Mouse (Mus musculus) forebrain, embryonic 15.5 days (tissue): ENCODE data around the gene Ndufa3. TPM values are rescaled to one million over a fixed set of nuclear protein-coding genes. Genes with fewer than 3 reads are reported as not detected.
A peak's percentile ranks its signal among the peaks of the same experiment; 100 is the strongest.
"Not testable (repeated sequence)": the region's sequence is repeated elsewhere in the genome, so short reads cannot be mapped to it uniquely, and the experiment has no call there.

Source experiments
- ATAC-seq: fragments of 200-750 bp; cut with Nextera tagmentation; replicated peaks from 2 replicates; pipeline ENCODE4 v1.8.0; 2017; ENCODE audit warnings: mild to moderate bottlenecking, moderate TSS enrichment, moderate library complexity
- H3K27ac ChIP-seq: fragments of 300-500 bp; sonication (generic); replicated peaks from 2 replicates; pipeline ENCODE4 v1.5.1; 2015; ENCODE audit warnings: mild to moderate bottlenecking, inconsistent platforms
- H3K27me3 ChIP-seq: fragments of 300-500 bp; sonication (generic); 2 replicates; pipeline ENCODE4 v1.6.1; 2015; ENCODE audit warnings: inconsistent platforms
- H3K36me3 ChIP-seq: fragments of 300-500 bp; sonication (generic); 2 replicates; pipeline ENCODE4 v1.6.1; 2015; ENCODE audit warnings: mild to moderate bottlenecking, inconsistent platforms
- H3K4me1 ChIP-seq: fragments of 300-500 bp; sonication (generic); 2 replicates; pipeline ENCODE4 v1.6.1; 2015; ENCODE audit warnings: inconsistent platforms
- H3K4me2 ChIP-seq: fragments of 300-500 bp; sonication (generic); replicated peaks from 2 replicates; pipeline ENCODE4 v1.6.1; 2015; ENCODE audit warnings: mild to moderate bottlenecking, inconsistent platforms
- H3K4me3 ChIP-seq: fragments of 300-500 bp; sonication (generic); 2 replicates; pipeline ENCODE4 v1.5.1; 2015; ENCODE audit warnings: mild to moderate bottlenecking, inconsistent platforms
- H3K9ac ChIP-seq: fragments of 300-500 bp; sonication (generic); replicated peaks from 2 replicates; pipeline ENCODE4 v1.6.1; 2015; ENCODE audit warnings: mild to moderate bottlenecking, inconsistent platforms
- H3K9me3 ChIP-seq: fragments of 300-500 bp; sonication (generic); 2 replicates; pipeline ENCODE4 v1.6.1; 2016; ENCODE audit warnings: inconsistent platforms
- WGBS: fragments of 180-500 bp; shearing (Covaris S2); methylation state at CpG from one replicate; pipeline ENCODE4 v1.1.7; 2015; ENCODE audit warnings: mixed read lengths; 5-methylcytosine and 5-hydroxymethylcytosine counted together
- polyA plus RNA-seq: library from polyadenylated mRNA; unstranded; fragments of >200 nt; fragmentation: Nextera tagmentation; extraction: Ambion mirVana; gene quantifications from 2 replicates; pipeline ENCODE4 v1.2.1, GENCODE M21; 2015

The Ndufa3 gene
- polyA plus RNA-seq: 378 and 431 TPM in 2 replicates

DNA sequence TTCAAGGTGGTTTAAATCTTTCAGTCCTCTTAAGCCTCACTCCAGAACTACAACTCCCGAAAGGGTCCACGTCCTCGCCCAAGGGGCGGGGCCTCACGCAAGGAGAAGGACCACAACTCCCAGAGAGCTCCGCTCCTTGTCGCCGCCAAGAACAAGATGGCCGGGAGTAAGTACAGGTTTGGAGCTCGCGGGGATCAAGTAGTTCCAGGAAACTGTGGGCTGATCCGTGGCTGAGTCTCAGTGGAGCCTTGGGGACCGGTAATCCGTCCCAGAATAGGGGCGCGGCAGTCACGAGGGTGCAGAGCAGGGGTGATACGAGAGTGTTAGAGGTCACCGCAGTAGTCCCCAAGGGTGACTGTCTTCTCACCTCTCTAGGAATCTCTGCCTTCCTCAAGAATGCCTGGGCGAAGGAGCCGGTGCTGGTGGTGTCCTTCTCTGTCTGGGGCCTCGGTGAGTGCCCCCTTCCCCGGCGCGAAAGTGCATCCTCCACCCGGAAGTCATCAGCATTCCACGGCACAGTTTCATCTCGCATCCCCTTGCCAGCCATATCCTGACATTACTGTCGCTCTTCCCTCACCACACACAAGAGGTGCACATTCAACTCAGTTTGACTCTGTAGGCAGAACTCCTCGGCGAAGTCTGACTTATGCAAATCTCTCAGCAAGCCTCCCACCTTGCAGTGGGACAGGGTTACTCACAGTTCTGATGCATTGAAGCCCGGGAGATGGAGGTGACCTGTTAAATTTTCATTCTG is at the start of gene Ndufa3:
Ndufa3 (plus strand) TSS at position 132 of the 754 bp plus-strand sequence.
- peak within 1 kb of the TSS; percentile 62 for H3K4me3 ChIP-seq
- peak within 1 kb of the TSS; percentile 74 for H3K9ac ChIP-seq
- under 1% methylated on average over 32 of the region's 32 CpGs for WGBS
- peak; percentile 98 for ATAC-seq
- peaks cover 14% of the 10 kb centered on the region for H3K4me1 ChIP-seq
- H3K36me3 ChIP-seq: peaks cover 15% of the 10 kb centered on the region
- H3K27me3 ChIP-seq: no peaks in the 10 kb centered on the region
- no peaks in the 10 kb centered on the region for H3K9me3 ChIP-seq
- H3K27ac ChIP-seq: peak within 1 kb of the TSS; percentile 50
- peak within 1 kb of the TSS; percentile 73 for H3K4me2 ChIP-seq

DNA sequence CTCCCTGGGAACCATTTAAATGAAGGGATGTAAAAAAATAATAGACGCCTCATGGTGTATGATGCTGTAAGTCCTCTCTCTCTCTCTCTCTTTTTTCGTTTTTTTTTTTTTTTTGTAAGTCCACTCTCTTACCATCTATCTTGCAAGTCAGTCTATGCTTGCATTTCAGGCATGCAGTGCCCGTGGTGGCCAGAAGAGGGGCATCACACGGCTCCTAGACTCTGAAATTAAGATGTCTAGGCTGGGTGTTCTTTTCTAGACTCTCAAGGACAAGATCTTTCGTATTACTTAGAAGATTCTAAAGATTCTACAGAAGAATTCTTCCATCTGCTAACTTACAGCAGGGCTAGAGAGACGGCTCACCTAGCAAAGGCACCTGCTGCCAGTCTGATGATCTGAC is 47.4 kb upstream of the Ndufa3 start:
- H3K4me2 ChIP-seq: no peak overlapping the region
- ATAC-seq: no peak
- no peaks in the 10 kb centered on the region for H3K27me3 ChIP-seq
- WGBS: 74% methylated on average over 6 of the region's 6 CpGs
- no peak overlapping the region for H3K4me3 ChIP-seq
- H3K36me3 ChIP-seq: no peaks in the 10 kb centered on the region
- H3K9ac ChIP-seq: no peak overlapping the region
- H3K4me1 ChIP-seq: no peaks in the 10 kb centered on the region
- H3K27ac ChIP-seq: no peak overlapping the region
- H3K9me3 ChIP-seq: no peaks in the 10 kb centered on the region

GRCm38 (mm10) chr7:3570580-3570979 is 46.6 kb upstream of the Ndufa3 start:
- H3K4me2 ChIP-seq, H3K36me3 ChIP-seq, H3K9me3 ChIP-seq, H3K4me3 ChIP-seq, H3K9ac ChIP-seq, H3K27me3 ChIP-seq, H3K27ac ChIP-seq, H3K4me1 ChIP-seq, ATAC-seq: not testable (repeated sequence)
- WGBS: 91% methylated on average over 3 of the region's 3 CpGs

GRCm38 (mm10) chr7:3571847-3572246 is 45.3 kb upstream of the Ndufa3 start:
- H3K9me3 ChIP-seq: no peaks in the 10 kb centered on the region
- H3K27me3 ChIP-seq: no peaks in the 10 kb centered on the region
- no peak overlapping the region for H3K9ac ChIP-seq
- no peak overlapping the region for H3K4me2 ChIP-seq
- 77% methylated on average over 1 of the region's 1 CpGs for WGBS
- H3K36me3 ChIP-seq: no peaks in the 10 kb centered on the region
- no peak overlapping the region for H3K27ac ChIP-seq
- H3K4me1 ChIP-seq: no peaks in the 10 kb centered on the region
- no peak overlapping the region for H3K4me3 ChIP-seq
- no peak for ATAC-seq

DNA sequence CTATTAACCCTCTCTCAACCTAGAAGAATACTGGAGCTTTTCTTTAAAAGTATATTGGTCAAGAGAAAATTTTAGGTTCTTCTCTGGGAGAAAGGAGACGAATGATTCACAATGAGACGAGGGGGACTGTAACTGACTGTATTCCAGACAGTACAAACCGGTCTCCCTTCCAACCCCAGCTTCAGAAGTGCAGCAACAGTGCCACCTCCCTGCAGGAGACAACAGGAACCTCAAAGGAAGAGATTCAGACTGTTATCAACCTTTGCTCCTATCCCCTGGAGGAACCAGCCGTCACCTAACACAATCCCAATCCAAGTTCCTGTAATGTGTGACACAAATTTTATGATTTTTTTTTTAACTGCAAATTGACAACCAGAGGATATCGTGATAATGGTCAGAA is 43.0 kb upstream of the Ndufa3 start:
- no peak overlapping the region for H3K9ac ChIP-seq
- no peaks in the 10 kb centered on the region for H3K36me3 ChIP-seq
- H3K27me3 ChIP-seq: no peaks in the 10 kb centered on the region
- ATAC-seq: no peak
- WGBS: 69% methylated on average over 5 of the region's 5 CpGs
- no peak overlapping the region for H3K27ac ChIP-seq
- H3K4me3 ChIP-seq: no peak overlapping the region
- H3K4me1 ChIP-seq: no peaks in the 10 kb centered on the region
- no peaks in the 10 kb centered on the region for H3K9me3 ChIP-seq
- no peak overlapping the region for H3K4me2 ChIP-seq

GRCm38 (mm10) chr7:3576354-3577124 is 40.6 kb upstream of the Ndufa3 start:
- H3K4me2 ChIP-seq: no peak overlapping the region
- no peaks in the 10 kb centered on the region for H3K9me3 ChIP-seq
- H3K27me3 ChIP-seq: no peaks in the 10 kb centered on the region
- 67% methylated on average over 5 of the region's 5 CpGs for WGBS
- ATAC-seq: no peak
- H3K9ac ChIP-seq: no peak overlapping the region
- H3K27ac ChIP-seq: no peak overlapping the region
- no peaks in the 10 kb centered on the region for H3K4me1 ChIP-seq
- no peak overlapping the region for H3K4me3 ChIP-seq
- no peaks in the 10 kb centered on the region for H3K36me3 ChIP-seq

DNA sequence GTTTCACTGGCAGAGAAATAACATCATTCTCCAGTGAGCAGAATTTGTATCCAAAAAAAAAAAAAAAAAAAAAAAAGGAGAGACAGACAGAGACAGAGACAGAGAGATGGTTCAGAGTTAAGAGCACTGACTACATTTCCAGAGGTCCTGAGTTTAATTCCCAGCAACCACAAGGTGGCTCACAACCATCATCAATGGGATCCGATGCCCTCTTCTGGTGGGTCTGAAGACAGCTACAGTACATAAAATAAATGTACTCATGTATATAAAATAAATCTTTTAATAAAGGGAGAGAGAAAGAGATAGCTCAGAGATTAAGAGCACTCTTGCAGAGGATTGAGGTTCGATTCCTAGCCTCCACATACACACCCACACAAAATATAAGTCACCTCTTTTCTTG is 39.0 kb upstream of the Ndufa3 start:
- Histone ChIP-seq H3K36me3 (no peaks in the 10 kb centered on the region), H3K27ac (no peak overlapping the region), H3K4me1 (no peaks in the 10 kb centered on the region), H3K9me3 (no peaks in the 10 kb centered on the region), H3K4me3 (no peak overlapping the region), H3K4me2 (no peak overlapping the region), H3K27me3 (no peaks in the 10 kb centered on the region), H3K9ac (no peak overlapping the region)
- WGBS: 86% methylated on average over 2 of the region's 2 CpGs
- no peak for ATAC-seq

- Histone ChIP-seq H3K4me3 (no peak overlapping the region), H3K4me1 (no peaks in the 10 kb centered on the region), H3K9me3 (no peaks in the 10 kb centered on the region), H3K36me3 (no peaks in the 10 kb centered on the region), H3K4me2 (no peak overlapping the region), H3K27me3 (no peaks in the 10 kb centered on the region), H3K27ac (no peak overlapping the region), H3K9ac (no peak overlapping the region)
- no peak for ATAC-seq
- 71% methylated on average over 6 of the region's 6 CpGs for WGBS
Measured at GRCm38 (mm10) chr7:3578952-3579546, 38.1 kb upstream of the Ndufa3 start.

DNA sequence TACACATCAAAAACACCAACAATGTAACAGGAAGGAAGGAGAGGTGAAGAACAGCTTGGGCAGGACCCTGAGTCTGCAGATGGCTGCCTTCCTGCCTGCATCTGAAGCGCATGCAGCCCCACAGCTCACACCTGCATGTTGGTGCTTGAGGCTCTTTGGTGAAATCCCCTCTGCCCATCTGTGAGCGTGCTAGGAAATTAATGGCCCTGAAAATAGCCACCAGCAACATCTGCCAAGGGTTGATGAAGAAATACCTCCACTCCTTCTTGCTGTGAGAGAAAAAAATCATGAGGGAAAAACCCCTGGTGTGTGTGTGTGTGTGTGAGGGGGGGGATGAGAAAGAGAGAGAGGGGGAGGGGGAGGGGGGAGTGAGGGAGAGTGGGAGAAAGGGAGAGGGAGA is 37.1 kb upstream of the Ndufa3 start:
- Histone ChIP-seq H3K4me2 (no peak overlapping the region), H3K9ac (no peak overlapping the region), H3K4me3 (no peak overlapping the region), H3K9me3 (no peaks in the 10 kb centered on the region), H3K36me3 (no peaks in the 10 kb centered on the region), H3K27me3 (no peaks in the 10 kb centered on the region), H3K4me1 (no peaks in the 10 kb centered on the region), H3K27ac (no peak overlapping the region)
- WGBS: 67% methylated on average over 2 of the region's 2 CpGs
- no peak for ATAC-seq

- Histone ChIP-seq H3K4me1 (no peaks in the 10 kb centered on the region), H3K4me3 (no peak overlapping the region), H3K36me3 (no peaks in the 10 kb centered on the region), H3K4me2 (no peak overlapping the region), H3K9me3 (no peaks in the 10 kb centered on the region), H3K27me3 (no peaks in the 10 kb centered on the region), H3K9ac (no peak overlapping the region), H3K27ac (no peak overlapping the region)
- no peak for ATAC-seq
- WGBS: 18% methylated on average over 6 of the region's 6 CpGs
Measured at GRCm38 (mm10) chr7:3585763-3586162, 31.4 kb upstream of the Ndufa3 start.

DNA sequence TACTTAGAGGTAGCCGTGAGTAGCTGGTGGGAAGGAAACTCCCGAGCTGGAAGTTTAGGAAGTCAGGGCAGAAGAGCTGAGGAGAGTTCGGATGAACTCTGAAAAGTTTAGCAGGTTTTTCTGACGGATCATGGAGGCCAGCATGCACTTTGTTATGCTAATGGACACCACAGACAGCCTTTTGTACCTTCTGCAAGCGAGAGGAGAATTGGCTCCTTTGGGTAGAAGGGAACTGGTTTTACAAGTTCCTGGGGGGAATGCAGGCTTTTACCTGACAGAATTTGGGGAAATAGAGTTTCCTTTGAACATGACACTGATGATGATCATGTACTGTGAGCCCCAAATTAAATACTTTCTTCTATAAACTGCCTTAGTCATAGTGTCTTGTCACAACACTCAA is 30.9 kb upstream of the Ndufa3 start:
- no peaks in the 10 kb centered on the region for H3K4me1 ChIP-seq
- H3K4me3 ChIP-seq: no peak overlapping the region
- ATAC-seq: no peak
- WGBS: 4% methylated on average over 5 of the region's 5 CpGs
- H3K9me3 ChIP-seq: no peaks in the 10 kb centered on the region
- H3K27ac ChIP-seq: no peak overlapping the region
- no peaks in the 10 kb centered on the region for H3K27me3 ChIP-seq
- no peak overlapping the region for H3K9ac ChIP-seq
- no peak overlapping the region for H3K4me2 ChIP-seq
- no peaks in the 10 kb centered on the region for H3K36me3 ChIP-seq

DNA sequence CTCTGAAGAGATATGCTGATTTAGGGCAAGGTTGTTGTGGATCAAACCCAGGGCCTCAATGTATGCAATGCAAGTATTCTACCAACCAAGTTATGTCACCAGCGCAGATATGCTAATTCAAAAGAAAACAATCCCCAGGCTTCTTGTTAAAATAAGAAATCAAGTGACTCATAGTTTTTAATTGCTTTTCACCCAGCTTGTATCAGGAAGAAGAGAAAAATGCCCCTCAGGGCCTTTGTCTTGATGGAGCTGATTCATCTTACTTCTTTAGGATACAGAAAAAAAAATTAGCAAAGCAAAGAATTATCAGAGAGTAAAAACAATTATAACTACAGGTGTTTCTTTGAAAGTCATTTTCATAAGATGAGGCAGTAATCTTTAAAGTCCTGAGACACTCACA is 29.9 kb upstream of the Ndufa3 start:
- Histone ChIP-seq H3K27ac (no peak overlapping the region), H3K36me3 (no peaks in the 10 kb centered on the region), H3K9ac (no peak overlapping the region), H3K4me1 (no peaks in the 10 kb centered on the region), H3K9me3 (no peaks in the 10 kb centered on the region), H3K4me2 (no peak overlapping the region), H3K4me3 (no peak overlapping the region), H3K27me3 (no peaks in the 10 kb centered on the region)
- no peak for ATAC-seq
- 60% methylated on average over 1 of the region's 1 CpGs for WGBS
